Mouse (Mus musculus) layer of hippocampus, postnatal 25 days (tissue): ENCODE data around the gene Olfr138. TPM values are rescaled to one million over a fixed set of nuclear protein-coding genes. Genes with fewer than 3 reads are reported as not detected.

Source experiments
- DNase-seq, 2 experiments: peaks; one replicate each; pipeline ENCODE4 v3.0.0; 2022; ENCODE audit warnings: mixed read lengths in 2 of 2, low spot score in 1 of 2; ENCODE audit errors: extremely low spot score in 1 of 2
- total RNA-seq, 2 experiments: library from RNA; stranded (reverse); gene quantifications; 2 replicates each; pipeline ENCODE4 v1.2.3; 2021

Olfr138 gene
- not detected for total RNA-seq

DNA sequence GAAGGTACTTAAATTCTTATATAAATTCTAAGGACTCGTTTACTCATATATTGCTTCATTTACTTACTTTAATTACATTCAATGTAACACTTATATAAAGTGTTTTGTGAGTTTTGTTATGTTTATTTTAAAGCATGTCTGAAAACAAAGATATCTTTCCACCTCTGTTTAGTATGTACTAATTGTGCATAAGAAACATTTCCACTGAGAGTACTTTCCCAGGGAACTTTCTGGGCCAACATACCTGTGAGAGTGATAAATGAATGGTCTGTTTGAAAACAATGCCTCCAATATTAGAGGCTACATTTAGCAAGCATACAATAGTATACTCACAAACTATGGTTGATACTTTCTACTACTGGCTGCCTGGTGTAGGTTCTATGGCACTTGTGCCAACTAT lies at the start of gene Olfr138:
Olfr138 (plus strand) TSS at position 301 of the 400 bp plus-strand sequence.
- no peak for DNase-seq

DNA sequence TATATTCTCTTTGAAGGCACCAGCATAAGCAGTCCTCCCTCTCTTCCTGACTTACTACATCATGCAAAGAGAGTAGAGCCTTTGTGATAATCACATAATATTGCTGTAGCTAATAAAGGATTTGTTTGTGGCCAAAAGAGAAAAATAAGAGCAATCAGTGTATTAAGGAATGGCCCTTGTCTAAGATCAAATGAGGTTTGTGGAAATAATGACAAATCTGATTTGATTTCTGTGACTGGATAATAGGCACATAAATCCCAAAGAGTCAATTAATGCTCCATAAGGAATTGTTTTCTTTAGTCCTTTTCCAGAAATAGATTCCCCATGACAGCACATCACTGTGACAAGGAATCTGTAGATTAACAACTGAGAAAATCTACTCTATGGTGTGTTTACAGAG lies 46.6 kb downstream of the Olfr138 start, which contains the start of gene Olfr137:
Olfr137 (minus strand) TSS at position 101 of the 400 bp plus-strand sequence.
- no peak for DNase-seq

Other genes with a start within 250 kb of the Olfr138 start
- not detected for gene Olfr129, start 201.0 kb upstream of the Olfr138 start, total RNA-seq
- gene Olfr130, start 197.1 kb upstream of the Olfr138 start, total RNA-seq: not detected
- not detected for gene Olfr131, start 172.3 kb upstream of the Olfr138 start, total RNA-seq
- gene Olfr132, start 126.5 kb upstream of the Olfr138 start, total RNA-seq: not detected
- gene Olfr133, start 115.8 kb upstream of the Olfr138 start, total RNA-seq: not detected
- not detected for gene Olfr134, start 89.6 kb upstream of the Olfr138 start, total RNA-seq
- gene Olfr135, start 56.7 kb upstream of the Olfr138 start, total RNA-seq: not detected
- gene Olfr137, start 46.5 kb downstream of the Olfr138 start, total RNA-seq: not detected
- gene Olfr136, start 68.8 kb downstream of the Olfr138 start, total RNA-seq: not detected
- gene Esp36, start 159.2 kb downstream of the Olfr138 start, total RNA-seq: not detected